Mouse (Mus musculus) C2C12 (cell line): Measurements from ENCODE around the gene Cep41.

ENCODE experiments used
- CEBPB ChIP-seq: IDR thresholded peaks from one replicate; pipeline ENCODE4 v1.6.1; 2011; ENCODE audit warnings: low read depth, mild to moderate bottlenecking, control low read depth, moderate library complexity
- CTCF ChIP-seq: IDR thresholded peaks from one replicate; pipeline ENCODE4 v1.5.1; 2011; ENCODE audit not compliant: control insufficient read depth, insufficient read depth, insufficient read length
- FOSL1 ChIP-seq: IDR thresholded peaks from one replicate; pipeline ENCODE4 v1.8.0; 2011; ENCODE audit warnings: mild to moderate bottlenecking, low read length; ENCODE audit not compliant: poor library complexity, insufficient read depth, severe bottlenecking
- MAX ChIP-seq: IDR thresholded peaks from one replicate; pipeline ENCODE4 v1.6.1; 2011; ENCODE audit warnings: mild to moderate bottlenecking, control low read depth
- MYOD1 ChIP-seq: IDR thresholded peaks from one replicate; pipeline ENCODE4 v1.6.1; 2011; ENCODE audit warnings: low read depth; ENCODE audit not compliant: control insufficient read depth, insufficient read length
- MYOG ChIP-seq: IDR thresholded peaks from one replicate; pipeline ENCODE4 v1.6.1; 2011; ENCODE audit not compliant: control insufficient read depth, insufficient read length; ENCODE audit errors: extremely low read depth
- USF1 ChIP-seq: IDR thresholded peaks from one replicate; pipeline ENCODE4 v1.6.1; 2011; ENCODE audit warnings: low read depth, mild to moderate bottlenecking, control low read depth, moderate library complexity

DNA sequence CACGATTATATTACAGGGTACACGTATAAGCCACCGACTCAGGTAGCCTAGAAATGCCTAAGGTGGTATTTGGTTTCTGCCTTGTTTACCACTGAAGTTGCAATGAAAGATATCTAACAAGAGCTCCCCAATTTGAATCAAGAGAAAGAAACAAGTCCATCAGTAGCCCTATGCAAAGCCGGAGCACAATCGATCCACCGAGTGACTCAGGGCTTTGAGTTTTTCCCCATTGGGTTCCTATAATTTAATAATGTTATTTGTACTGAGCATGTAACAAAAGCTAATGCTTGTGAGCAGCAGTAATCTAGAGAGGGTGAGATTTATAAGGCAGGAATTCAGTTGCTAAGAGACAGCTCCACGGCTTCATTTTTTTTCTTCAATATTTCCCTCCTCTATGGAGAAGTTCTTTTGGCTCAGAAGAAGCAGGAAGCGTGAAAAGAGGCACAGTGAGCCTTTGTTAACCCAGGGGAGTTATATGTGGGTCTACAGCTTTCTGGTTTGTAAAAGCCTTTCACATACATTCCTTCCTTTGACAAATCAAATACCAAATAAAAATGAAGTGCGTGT is 18.8 kb downstream of the Cep41 start:
- TF ChIP-seq CEBPB, result no peak
- no peak for TF ChIP-seq CTCF
- TF ChIP-seq USF1, result no peak
- TF ChIP-seq MAX, result no peak
- TF ChIP-seq MYOG, result no peak
- no peak for TF ChIP-seq FOSL1
- TF ChIP-seq MYOD1, result no peak
